Mouse (Mus musculus) E14TG2a.4 (cell line): ENCODE results near the gene Trim23.

Experiments
- CTCF ChIP-seq: conservative IDR thresholded peaks from 2 replicates; pipeline ENCODE4 v1.5.1; 2014; ENCODE audit warnings: low read length
- NANOG ChIP-seq: IDR thresholded peaks from 2 replicates; pipeline ENCODE4 v1.6.1; 2014; ENCODE audit warnings: borderline replicate concordance, low read length, mixed read lengths

- no peak for TF ChIP-seq CTCF
- TF ChIP-seq NANOG: no peak
These were observed 22.9 kb upstream of the Trim23 start for GRCm38 (mm10) chr13:104155686-104156085.
